Mouse (Mus musculus) neural tube, embryonic 12.5 days (tissue): Measurements from ENCODE around the gene Kbtbd8. TPM values are rescaled to one million over a fixed set of nuclear protein-coding genes. Genes with fewer than 3 reads are reported as not detected.

Source experiments
- ATAC-seq: fragments of 200-750 bp; cut with Nextera tagmentation; 2 replicates; pipeline ENCODE4 v1.8.0; 2017; ENCODE audit warnings: low read depth, mild to moderate bottlenecking, moderate TSS enrichment, moderate library complexity; ENCODE audit not compliant: low FRiP score
- H3K27ac ChIP-seq: fragments of 300-500 bp; sonication (generic); 2 replicates; pipeline ENCODE4 v1.5.1; 2016
- H3K27me3 ChIP-seq: fragments of 300-500 bp; sonication (generic); replicated peaks from 2 replicates; pipeline ENCODE4 v1.6.1; 2016; ENCODE audit warnings: mild to moderate bottlenecking
- H3K36me3 ChIP-seq: fragments of 300-500 bp; sonication (generic); 2 replicates; pipeline ENCODE4 v1.6.1; 2016; ENCODE audit warnings: mild to moderate bottlenecking
- H3K4me1 ChIP-seq: fragments of 300-500 bp; sonication (generic); 2 replicates; pipeline ENCODE4 v1.6.1; 2016
- H3K4me2 ChIP-seq: fragments of 300-500 bp; sonication (generic); replicated peaks from 2 replicates; pipeline ENCODE4 v1.6.1; 2016; ENCODE audit warnings: mild to moderate bottlenecking
- H3K4me3 ChIP-seq: fragments of 300-500 bp; sonication (generic); 2 replicates; pipeline ENCODE4 v1.5.1; 2016
- H3K9ac ChIP-seq: fragments of 300-500 bp; sonication (generic); 2 replicates; pipeline ENCODE4 v1.6.1; 2016; ENCODE audit warnings: mild to moderate bottlenecking
- H3K9me3 ChIP-seq: fragments of 300-500 bp; sonication (generic); 2 replicates; pipeline ENCODE4 v1.6.1; 2016; ENCODE audit warnings: mild to moderate bottlenecking
- WGBS: fragments of 180-500 bp; shearing (Covaris S2); methylation state at CpG from one replicate; pipeline ENCODE4 v1.1.7; 2016; 5-methylcytosine and 5-hydroxymethylcytosine counted together
- polyA plus RNA-seq: library from polyadenylated mRNA; unstranded; fragments of >200 nt; fragmentation: Nextera tagmentation; extraction: Ambion mirVana; gene quantifications from 2 replicates; pipeline ENCODE4 v1.2.1, GENCODE M21; 2016

Kbtbd8 gene
- polyA plus RNA-seq, 1 experiment from 2014 or later, result 8.1 TPM

- peak overlapping the region; percentile 60; the same call in 1 of the 2 replicates for H3K27ac ChIP-seq
- peak overlapping the region; percentile 79 for H3K4me3 ChIP-seq
- peaks cover 9% of the 10 kb centered on the region for H3K36me3 ChIP-seq
- no peaks in the 10 kb centered on the region for H3K9me3 ChIP-seq
- peak; percentile 99 for ATAC-seq
- peak overlapping the region; percentile 64 for H3K4me2 ChIP-seq
- H3K9ac ChIP-seq, result peak overlapping the region; percentile 81
- H3K27me3 ChIP-seq, result no peaks in the 10 kb centered on the region
- H3K4me1 ChIP-seq, result peaks cover 5% of the 10 kb centered on the region; the same call in 1 of the 2 replicates
- WGBS, result under 1% methylated on average over 91 of the region's 103 CpGs
Measured at GRCm38 (mm10) chr6:95117614-95118541, 838 bp downstream of the Kbtbd8 start.

GRCm38 (mm10) chr6:95119389-95119788 lies 2.3 kb downstream of the Kbtbd8 start:
- H3K27me3 ChIP-seq, result no peaks in the 10 kb centered on the region
- ATAC-seq, result no peak
- no peaks in the 10 kb centered on the region for H3K9me3 ChIP-seq
- 90% methylated on average over 3 of the region's 3 CpGs for WGBS
- no peak overlapping the region for H3K27ac ChIP-seq
- peaks cover 9% of the 10 kb centered on the region for H3K4me1 ChIP-seq
- H3K9ac ChIP-seq, result no peak overlapping the region
- H3K36me3 ChIP-seq, result peaks cover 19% of the 10 kb centered on the region
- no peak overlapping the region for H3K4me3 ChIP-seq
- peak overlapping the region; percentile 33; the same call in 1 of the 2 replicates for H3K4me2 ChIP-seq

GRCm38 (mm10) chr6:95149931-95150534 lies 33.0 kb downstream of the Kbtbd8 start:
- no peaks in the 10 kb centered on the region for H3K4me1 ChIP-seq
- H3K9me3 ChIP-seq, result no peaks in the 10 kb centered on the region
- WGBS, result 69% methylated on average over 6 of the region's 6 CpGs
- no peaks in the 10 kb centered on the region for H3K27me3 ChIP-seq
- no peaks in the 10 kb centered on the region for H3K36me3 ChIP-seq
- no peak for ATAC-seq
- no peak overlapping the region for H3K27ac ChIP-seq
- H3K9ac ChIP-seq, result no peak overlapping the region
- no peak overlapping the region for H3K4me2 ChIP-seq
- H3K4me3 ChIP-seq, result no peak overlapping the region

GRCm38 (mm10) chr6:95150885-95151284 lies 33.8 kb downstream of the Kbtbd8 start:
- WGBS, result 76% methylated on average over 4 of the region's 4 CpGs
- no peak for ATAC-seq

GRCm38 (mm10) chr6:95151563-95151962 lies 34.5 kb downstream of the Kbtbd8 start:
- Histone ChIP-seq H3K27me3 (no peaks in the 10 kb centered on the region), H3K36me3 (no peaks in the 10 kb centered on the region), H3K9me3 (no peaks in the 10 kb centered on the region), H3K4me2 (no peak overlapping the region), H3K27ac (no peak overlapping the region), H3K4me1 (no peaks in the 10 kb centered on the region), H3K4me3 (no peak overlapping the region), H3K9ac (no peak overlapping the region)
- 76% methylated on average over 2 of the region's 2 CpGs for WGBS
- no peak for ATAC-seq

More at GRCm38 (mm10) chr6:95150885-95151284, 33.8 kb downstream of the Kbtbd8 start:
- Histone ChIP-seq H3K9ac (no peak overlapping the region), H3K9me3 (no peaks in the 10 kb centered on the region), H3K36me3 (no peaks in the 10 kb centered on the region), H3K4me2 (no peak overlapping the region), H3K27me3 (no peaks in the 10 kb centered on the region), H3K27ac (no peak overlapping the region), H3K4me3 (no peak overlapping the region), H3K4me1 (no peaks in the 10 kb centered on the region)

- no peaks in the 10 kb centered on the region for H3K9me3 ChIP-seq
- H3K27me3 ChIP-seq, result no peaks in the 10 kb centered on the region
- no peak overlapping the region for H3K4me3 ChIP-seq
- H3K4me1 ChIP-seq, result peaks cover 9% of the 10 kb centered on the region; the same call in 1 of the 2 replicates
- no peak for ATAC-seq
- H3K9ac ChIP-seq, result no peak overlapping the region
- H3K4me2 ChIP-seq, result no peak overlapping the region
- H3K27ac ChIP-seq, result no peak overlapping the region
- 71% methylated on average over 4 of the region's 4 CpGs for WGBS
- H3K36me3 ChIP-seq, result no peaks in the 10 kb centered on the region
Measured at GRCm38 (mm10) chr6:95163965-95164364, 46.9 kb downstream of the Kbtbd8 start.

- Histone ChIP-seq H3K4me2 (no peak overlapping the region), H3K9ac (no peak overlapping the region), H3K27me3 (no peaks in the 10 kb centered on the region), H3K36me3 (no peaks in the 10 kb centered on the region), H3K27ac (no peak overlapping the region), H3K4me3 (no peak overlapping the region), H3K4me1 (peaks cover 9% of the 10 kb centered on the region; the same call in 1 of the 2 replicates), H3K9me3 (no peaks in the 10 kb centered on the region)
- no peak for ATAC-seq
Measured at GRCm38 (mm10) chr6:95165630-95166029, 48.6 kb downstream of the Kbtbd8 start.

- H3K4me2 ChIP-seq, result no peak overlapping the region
- H3K36me3 ChIP-seq, result no peaks in the 10 kb centered on the region
- no peak overlapping the region for H3K27ac ChIP-seq
- no peaks in the 10 kb centered on the region for H3K9me3 ChIP-seq
- ATAC-seq, result no peak
- H3K4me3 ChIP-seq, result no peak overlapping the region
- no peaks in the 10 kb centered on the region for H3K27me3 ChIP-seq
- no peak overlapping the region for H3K9ac ChIP-seq
- 16% methylated on average over 5 of the region's 5 CpGs for WGBS
- H3K4me1 ChIP-seq, result peaks cover 9% of the 10 kb centered on the region; the same call in 1 of the 2 replicates
Measured at GRCm38 (mm10) chr6:95167668-95168227, 50.7 kb downstream of the Kbtbd8 start.

- ATAC-seq, result no peak
- Histone ChIP-seq H3K4me3 (no peak overlapping the region), H3K9me3 (no peaks in the 10 kb centered on the region), H3K4me2 (no peak overlapping the region), H3K27me3 (no peaks in the 10 kb centered on the region), H3K4me1 (peaks cover 9% of the 10 kb centered on the region; the same call in 1 of the 2 replicates), H3K27ac (no peak overlapping the region), H3K36me3 (no peaks in the 10 kb centered on the region), H3K9ac (no peak overlapping the region)
- 89% methylated on average over 6 of the region's 6 CpGs for WGBS
Measured at GRCm38 (mm10) chr6:95169411-95169810, 52.4 kb downstream of the Kbtbd8 start.

GRCm38 (mm10) chr6:95174311-95175143 lies 57.5 kb downstream of the Kbtbd8 start:
- Histone ChIP-seq H3K4me1 (no peaks in the 10 kb centered on the region), H3K9ac (no peak overlapping the region), H3K9me3 (no peaks in the 10 kb centered on the region), H3K27me3 (no peaks in the 10 kb centered on the region), H3K27ac (no peak overlapping the region), H3K4me2 (no peak overlapping the region), H3K4me3 (no peak overlapping the region), H3K36me3 (no peaks in the 10 kb centered on the region)
- peak; percentile 83 for ATAC-seq
- WGBS, result 26% methylated on average over 9 of the region's 9 CpGs
